Mouse (Mus musculus) cerebellum, adult 9-11 months (tissue): Measurements from ENCODE around the gene Oser1.

Source experiments
- DNase-seq: peaks from one replicate; pipeline ENCODE4 v3.0.0; 2022

Oser1 gene

DNA sequence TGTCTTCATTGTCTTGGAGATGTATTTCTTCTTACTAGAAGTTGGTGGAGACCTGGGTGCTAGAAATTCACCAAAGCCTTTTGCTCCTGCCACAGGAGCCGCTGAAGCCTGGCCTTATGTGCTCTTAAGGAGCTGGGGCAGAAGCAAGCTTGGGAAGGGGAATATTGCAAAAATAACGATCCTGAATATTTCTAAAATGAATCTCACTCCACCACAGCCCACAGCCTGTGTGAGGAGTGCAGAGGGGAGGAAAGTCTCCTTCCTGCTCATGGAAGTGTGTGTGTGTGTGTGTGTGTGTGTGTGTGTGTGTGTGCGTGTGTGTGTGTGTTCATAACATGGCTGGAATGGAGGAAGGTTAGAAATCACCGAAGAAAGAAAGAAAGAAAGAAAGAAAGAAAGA lies 25.7 kb downstream of the Oser1 start:
- DNase-seq = no peak

DNA sequence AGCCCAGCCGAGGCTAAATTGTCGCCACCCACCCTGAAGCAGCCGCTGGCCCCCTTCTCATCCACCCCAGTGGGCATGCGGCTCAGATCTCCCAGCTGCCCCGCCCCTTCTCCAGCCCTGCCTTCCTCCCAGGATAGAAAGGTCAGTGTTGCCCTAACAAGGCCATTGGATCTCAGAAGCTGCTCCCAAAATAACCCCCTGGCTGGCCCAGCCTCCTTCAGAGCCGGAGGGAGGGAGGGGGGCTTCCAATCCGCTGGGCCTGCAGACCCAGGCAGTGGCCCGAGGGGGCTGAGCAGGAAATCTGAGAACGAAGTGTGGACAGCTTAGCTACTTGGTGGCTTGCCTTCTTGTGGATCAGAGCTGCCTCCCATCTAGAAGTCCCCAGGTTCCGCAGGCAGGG lies 26.6 kb downstream of the Oser1 start, which contains the start of gene Jph2:
Jph2 (minus strand) TSS at position 89 of the 400 bp plus-strand sequence.
- no peak for DNase-seq

DNA sequence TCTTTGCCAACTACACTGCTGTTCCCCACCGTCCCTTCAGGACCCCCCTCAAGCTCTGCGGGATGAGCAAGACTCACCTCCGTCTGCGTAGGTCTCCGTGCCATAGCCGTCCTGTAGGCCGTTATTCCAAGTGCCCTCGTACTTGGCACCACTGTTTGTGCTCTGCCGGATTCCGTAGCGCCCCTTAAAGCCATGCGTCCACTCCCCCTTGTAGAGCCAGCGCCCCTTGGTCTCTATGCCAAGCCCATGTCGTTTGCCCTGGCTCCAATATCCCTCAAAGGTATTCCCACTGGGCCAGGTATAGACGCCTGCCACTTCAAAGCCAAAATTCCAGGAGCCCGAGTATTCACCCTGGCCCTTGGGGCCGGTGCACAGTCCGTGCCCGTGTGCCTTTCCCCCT lies 27.4 kb downstream of the Oser1 start:
- no peak for DNase-seq

DNA sequence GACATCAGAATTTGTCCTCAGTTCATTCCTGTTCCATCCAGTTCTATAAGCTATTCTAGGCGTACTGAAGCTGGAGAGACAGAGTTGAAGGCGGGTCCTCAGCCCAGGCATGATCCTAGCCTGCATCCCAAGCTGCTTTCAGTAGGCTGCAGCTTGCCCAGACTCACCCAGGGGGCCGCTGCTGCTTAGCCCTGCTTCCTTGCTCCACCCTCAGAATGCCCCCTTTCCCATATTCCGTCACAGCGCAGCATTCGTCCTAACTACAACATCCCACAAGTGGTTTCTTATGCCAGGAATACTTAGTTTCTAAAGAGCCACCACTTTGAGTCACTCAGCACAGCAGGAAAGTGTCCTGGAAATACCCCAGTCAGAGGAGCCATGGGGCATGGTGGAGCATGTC lies 29.5 kb downstream of the Oser1 start:
- DNase-seq = no peak

DNA sequence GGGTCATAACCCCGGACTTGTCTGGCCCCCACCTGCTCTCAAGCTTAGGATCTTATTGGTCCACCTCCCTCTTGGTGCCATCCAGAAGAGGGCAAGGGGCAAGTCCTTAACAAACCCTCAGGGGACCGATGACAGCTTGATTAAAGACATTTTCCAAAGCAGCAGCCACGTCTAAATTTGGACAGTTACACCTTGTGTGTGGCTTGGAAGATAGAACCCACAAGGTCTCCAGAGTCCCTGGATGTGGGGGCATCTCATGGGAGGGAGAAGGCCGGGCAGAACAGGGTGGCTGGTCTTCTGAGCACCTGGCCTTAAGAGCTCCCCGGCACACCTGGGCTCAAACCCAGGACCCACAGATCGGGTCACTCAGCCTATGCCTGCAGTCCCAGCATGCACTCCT lies 30.5 kb downstream of the Oser1 start:
- DNase-seq = no peak

DNA sequence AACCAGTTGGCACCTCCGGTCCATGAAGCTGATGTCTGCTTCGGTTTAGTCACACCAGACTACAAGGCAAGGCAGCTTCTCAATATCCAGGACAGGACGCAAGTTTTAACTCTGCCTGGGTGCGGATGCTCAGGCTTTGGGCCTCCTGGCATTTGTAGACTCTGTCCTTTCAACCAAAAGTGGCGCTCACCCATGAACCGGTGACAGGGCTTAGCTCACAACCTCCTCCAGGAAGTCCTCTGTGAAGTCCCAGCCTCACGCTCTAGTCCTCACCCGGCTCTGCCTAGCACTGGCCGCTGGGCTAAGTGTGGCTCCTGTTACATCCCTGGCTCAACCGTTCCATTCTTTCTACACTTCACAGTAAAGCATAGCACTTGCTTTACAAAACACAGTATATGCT lies 31.3 kb downstream of the Oser1 start:
- no peak for DNase-seq

DNA sequence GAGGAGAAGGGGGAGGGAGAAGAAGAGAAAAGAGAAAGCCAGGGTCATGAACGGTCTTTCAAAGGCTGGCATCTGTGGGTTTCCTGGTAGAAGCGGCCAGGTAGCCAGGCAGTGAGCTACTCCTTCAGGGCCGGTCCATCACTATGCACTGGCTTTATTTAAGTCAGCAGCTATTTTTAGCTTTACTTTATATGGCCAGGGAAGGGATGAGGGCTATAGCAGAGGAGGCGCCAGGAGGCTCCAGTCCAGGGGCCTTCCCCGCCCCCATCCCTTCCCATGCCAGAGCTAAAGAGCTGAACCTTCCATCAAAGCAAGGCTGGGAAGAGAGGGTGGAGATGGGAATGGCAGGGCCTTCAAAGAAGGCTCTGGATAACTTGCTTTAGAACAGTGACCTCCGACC lies 32.1 kb downstream of the Oser1 start:
- DNase-seq = no peak

DNA sequence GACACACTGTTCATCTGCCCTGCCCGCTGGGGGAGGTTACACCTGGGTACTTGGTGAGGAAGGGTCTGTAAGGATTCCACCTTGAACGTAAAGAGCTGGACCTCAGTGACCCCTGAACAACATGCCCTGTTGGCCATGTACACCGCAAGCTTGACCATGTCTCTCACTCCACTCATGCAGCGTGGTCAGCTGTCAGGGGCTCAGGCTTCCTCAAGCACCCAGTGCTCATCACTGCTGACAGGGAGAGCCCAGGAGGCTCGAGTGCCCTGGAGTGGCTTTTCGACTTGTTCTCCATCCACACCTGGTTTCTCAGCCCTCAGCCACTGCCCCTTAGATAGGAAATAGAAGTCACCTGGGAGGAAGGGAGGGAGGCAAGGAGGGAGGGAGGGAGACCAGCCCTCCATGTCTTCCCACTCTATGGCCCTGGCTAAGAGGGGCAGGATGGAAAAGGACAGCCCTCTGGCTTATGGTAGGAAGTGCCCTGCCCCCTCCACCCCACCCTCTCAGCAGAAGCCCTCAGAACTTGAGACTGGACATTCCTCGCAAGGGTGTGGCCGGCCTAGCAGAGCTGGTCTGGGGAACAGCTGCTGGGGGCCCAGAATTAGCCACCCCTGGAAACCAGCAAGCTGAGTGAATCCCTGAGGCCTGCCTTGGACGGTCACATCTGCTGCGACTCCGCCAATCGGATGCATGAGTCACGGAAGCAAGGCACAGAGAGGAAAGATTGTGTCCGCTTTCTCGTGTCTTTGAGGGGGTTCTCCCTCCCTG lies 37.9 kb downstream of the Oser1 start:
- DNase-seq = no peak

DNA sequence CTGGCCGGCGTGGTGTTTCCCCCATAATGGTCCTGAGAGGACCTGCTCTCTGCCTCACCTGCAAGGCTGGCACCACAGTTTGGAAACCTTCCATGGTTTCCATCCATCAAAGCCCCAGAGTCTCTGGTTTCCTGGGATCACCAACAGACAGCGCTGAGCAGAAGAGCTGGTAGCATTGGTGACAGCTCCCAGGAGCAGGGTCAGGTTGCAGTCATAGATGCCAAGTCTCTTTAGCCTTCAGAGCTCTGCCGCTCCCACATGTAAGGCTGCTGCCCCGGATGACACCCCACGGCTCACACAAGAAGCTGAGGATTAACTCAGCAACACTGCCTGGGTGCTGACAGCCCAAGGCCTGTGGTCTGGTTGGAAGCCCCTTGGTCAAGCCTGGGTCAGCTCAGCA lies 39.4 kb downstream of the Oser1 start:
- DNase-seq = no peak

DNA sequence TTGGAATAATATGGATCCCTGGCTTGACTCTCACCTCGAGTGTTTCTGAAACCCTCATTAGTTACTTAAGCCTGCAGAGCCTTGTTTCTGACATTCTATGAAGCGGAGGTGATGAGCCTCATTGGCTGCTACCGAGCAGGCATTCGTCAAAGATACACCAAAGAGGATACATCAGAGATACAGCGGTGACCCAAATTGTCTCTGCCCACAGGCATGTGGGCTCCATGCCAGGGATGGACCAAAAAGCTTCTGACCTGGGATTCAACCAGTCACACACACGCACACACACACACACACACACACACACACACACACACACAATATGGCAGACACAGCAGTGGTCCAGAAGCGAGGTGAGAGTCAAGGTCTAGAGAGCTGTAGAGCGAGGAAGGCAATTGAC lies 43.3 kb downstream of the Oser1 start:
- DNase-seq = no peak

DNA sequence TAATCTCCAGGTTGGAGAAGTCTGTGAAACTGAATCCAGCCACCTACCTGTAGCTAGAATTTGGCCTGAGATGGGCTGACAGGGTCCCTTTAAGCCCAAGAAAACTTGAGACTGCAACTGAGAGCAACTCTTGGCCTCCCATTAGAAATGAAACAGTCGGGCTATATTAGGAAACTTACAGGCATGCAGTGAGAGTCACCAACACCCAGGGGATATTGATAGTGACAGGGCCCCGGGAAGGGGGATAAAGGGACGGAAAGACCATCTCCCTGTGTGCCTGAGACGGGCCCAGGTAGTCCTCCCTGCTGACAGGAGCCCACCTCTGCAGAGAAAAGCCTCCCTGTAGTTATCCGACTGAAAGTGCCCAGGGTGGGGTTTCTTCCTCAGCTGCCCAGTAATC lies 45.1 kb downstream of the Oser1 start:
- DNase-seq = no peak

DNA sequence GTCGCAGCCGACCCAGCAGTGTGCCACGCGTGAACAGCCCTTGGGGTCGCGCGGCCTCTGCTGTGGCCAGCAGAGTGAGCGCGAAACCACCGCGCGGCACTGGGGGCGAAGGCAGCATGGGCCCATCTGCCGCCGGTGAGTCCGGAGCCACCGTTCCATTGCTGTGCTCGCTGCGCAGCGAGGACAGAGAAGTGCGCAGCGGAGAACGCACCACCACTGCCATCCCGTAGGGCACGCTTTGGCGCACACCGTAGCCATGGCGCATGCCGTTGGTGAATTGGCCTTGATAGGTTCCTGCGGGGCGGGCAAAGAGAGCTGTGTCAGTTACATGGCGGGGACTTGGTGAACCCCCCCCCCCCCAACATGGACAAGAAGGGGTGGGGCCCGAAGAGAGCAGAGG lies 48.4 kb downstream of the Oser1 start:
- no peak for DNase-seq

DNA sequence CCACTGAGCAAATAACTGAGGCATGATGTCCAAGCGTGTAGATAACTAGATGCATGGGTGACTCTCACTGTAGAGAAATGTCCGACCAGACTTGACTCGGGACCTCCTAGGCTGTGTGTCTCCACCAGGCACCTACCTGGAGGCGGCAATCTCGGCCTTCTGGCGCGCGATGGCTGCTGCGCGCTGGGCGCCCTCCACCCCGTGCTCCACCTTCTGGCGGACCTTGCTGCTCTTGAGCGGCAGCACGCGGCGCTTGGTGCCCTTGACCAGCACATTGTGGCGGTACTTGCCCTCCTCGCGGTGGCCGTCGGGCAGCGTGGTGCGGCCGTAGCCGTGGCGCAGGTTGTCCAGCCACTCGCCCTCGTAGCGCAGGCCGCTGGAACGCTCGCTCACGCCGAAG lies 49.0 kb downstream of the Oser1 start:
- no peak for DNase-seq

DNA sequence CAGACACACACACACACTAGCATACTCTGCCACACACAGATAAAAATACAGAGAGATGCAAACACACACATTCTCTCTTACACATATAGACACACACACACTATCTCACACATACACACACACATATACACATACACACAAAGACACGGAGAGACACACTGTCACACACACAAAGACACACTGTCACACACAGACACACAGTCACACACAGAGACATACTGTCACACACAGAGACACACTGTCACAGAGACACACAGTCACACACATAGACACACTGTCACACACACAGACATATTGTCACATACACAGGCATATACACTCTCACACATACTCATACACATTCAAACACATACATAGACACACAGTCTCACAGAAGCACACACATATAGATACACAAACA lies 51.9 kb downstream of the Oser1 start:
- no peak for DNase-seq

DNA sequence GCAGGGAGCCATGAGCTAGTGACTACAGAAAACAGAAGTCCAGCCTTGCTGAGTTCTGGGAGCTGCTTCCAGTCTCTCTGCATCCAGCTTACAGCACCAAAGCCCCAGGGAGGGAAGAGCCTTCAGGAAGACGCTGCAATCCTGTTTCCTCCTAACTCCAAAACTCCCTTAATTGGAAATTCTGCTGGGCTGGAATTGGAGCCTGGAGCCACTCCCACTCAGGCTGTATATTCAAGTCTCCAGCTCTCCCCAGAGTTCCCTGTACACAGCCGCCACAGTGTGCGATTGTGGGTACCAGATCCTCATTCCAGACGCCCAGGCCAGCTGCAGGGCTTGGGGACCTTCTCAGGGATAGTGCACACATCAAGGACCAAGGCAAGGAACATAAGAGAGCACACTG lies 54.3 kb downstream of the Oser1 start:
- no peak for DNase-seq

DNA sequence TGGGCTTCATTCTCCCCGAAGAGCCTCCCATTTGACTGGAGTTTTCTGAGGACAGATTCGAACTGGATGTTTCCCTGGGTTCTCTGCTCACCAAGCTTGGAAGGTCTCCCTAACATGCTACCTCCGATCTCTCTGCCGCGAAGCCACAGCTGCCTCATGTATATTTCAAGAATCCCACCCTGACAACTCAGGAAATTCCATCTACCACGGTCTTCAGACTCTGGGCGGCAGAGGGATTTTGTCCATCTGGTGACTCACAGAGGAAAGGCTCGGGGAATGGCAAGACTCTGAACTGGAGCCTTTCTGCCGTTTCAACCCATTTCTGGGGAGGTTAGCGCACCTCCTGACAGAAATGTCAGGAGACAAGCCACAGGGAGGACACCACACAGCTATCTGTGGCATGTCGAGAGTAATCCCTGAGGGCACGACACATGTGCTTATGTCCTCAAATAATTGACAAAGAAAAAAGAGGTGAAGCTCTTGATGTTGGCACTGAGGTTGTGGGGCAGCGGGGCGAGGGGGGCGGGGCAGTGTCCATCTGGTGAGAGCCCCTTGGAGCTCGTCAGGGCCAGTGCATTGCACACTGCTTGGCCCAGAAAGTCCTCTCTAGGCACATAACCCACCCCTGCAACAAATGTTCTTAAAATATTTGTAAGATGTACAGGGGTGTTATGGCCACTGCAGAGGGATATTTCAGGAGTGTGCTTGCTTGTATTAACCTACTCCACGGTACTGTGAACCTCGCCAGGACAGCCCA lies 59.5 kb downstream of the Oser1 start:
- DNase-seq = no peak

DNA sequence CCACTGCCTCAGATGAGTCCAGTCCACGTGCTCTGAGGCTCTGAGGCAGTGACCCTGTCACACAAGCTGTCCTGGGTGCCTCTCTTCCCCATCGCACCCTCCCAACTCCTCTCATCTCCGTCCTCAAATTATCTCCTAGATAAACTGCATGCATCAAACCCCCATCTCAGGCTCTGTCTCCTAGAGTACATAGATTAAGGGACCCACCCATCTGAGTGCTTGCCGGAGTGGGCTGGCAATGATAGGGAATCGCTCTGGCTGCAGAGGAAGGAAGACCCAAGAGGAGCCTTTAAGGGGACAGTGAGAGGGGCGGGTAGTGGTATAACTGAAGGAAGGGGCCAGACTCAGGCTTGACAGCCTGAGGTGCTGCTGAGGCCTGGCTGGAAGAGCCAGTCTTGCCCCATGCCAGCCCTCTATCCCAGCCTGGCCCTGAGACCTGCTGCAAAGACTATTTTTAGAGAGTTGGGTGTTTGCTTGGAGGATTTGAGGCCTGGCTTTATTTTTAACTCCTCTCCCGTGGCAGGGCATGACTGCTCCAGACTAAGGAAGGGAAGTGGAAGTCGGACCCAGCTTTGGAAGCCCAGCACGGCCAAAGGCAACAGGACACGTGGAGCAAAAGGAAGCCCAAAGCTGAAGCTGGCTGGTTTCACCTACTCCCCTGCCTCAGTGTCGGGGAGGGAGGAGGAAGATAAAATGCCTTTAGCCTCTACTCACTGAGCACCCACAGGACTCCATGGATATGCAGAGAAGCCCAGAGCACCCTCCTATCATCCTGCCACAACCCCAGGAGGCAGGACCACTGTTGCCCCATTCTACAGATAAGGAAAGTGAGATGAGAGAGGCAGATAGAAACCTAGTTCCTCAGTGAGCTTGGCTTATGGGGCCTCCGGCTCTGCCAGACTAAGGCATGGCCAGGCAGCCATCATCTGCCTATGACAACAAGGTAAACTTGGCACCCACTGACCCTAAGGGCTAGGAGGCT lies 61.3 kb downstream of the Oser1 start:
- no peak for DNase-seq

DNA sequence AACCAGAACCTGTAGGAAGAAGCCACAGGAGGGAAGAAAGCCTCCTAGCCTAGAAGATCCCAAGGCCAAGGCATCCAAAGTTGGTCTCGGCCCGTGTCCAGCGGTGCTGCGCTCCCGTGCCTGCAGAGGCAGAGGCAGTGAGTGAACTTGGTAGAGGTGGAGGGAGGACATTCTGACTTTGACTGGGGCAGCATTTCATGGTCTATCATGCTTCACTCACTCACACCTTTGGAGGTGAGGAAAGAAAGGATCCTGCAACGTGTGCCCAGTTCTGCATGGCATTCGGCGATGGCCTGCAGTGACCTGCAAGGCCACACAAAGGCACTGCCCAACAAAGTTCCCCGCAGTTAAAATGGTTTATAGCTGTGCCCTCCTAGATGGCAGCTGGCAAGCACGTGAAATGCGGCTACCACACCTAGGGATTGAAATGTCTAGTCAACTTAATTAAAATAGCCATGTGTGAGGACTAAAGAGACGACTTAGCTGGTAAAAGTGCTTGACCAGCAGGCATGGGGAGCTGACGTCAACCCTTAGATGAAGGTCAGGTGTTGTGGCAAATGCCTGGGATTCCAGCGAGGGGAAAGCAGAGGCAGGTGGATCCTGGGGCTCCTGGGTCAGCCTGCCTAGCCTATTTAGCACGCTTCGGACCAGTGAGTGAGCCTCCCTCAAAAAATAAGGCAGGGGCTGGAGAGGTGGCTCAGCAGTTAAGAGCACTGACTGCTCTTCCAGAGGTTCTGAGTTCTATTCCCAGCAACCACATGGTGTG lies 63.5 kb downstream of the Oser1 start:
- DNase-seq = no peak

DNA sequence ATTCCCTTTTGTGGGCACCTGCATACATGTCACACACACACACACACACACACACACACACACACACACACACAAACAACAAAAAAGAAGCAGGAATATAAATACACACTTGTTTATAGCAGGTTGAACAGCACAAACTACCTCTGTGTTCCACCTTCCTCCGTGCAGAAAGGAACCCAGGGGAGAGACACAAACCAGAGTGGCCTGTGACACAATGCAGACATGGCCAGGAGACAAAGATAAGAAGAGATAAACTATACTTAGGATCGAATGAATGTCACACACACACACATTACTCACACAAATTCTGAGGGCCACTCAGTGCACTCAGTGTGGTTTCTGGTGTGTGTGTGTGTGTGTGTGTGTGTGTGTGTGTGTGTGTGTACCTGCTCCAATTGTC lies 65.2 kb downstream of the Oser1 start:
- DNase-seq = no peak

DNA sequence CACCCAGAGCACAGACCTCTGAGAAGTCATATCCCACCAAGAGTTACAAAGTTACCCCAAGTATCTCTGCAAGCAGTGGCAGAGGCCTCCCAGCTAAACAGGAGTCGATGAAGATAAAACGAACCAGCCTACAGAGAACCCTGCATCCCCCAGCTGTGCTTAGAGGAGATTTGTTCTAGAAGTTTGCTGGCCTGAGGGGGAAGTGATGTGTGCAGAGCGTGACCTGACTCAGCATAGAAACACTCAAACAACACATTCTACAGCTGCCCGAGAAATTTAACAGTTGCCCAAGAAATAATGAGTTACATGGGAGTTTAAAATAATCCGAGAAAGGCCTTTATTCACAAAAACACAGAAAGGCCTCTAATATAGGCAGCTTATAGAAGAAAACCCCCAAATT lies 65.8 kb downstream of the Oser1 start:
- DNase-seq = no peak

DNA sequence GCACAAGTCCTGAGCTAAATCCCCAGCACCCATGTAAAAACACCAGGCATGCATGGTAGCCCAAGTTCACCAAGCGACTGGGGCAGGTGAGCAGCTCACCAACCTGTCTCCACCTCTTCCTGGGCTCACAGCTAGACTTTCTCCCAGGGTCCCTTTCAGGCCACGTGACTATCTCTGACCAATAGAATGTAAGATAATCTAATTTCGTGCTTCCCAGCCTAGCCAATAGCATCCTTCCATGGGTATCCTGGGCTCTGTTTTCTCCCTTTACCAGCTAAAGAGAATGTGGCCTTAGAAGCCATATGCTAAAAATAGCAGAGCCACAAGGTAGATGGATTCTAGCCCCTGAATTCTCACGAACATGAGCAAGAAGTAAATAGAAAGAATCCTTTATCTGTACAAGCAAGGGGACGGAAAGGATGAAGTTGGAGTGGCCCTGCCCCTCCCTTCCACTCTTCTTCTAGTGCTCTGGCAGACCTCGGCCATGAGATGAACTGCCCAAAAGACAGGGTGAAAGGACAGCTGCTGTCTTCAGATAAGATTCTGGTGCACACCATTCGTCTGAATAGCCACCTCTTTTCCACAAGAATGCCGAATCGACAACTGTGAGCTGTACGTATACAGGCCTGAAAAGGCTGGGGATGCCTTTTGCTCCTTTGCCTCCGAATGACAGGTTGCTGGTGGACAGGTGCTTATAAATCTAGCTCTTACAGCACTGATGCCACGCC lies 68.2 kb downstream of the Oser1 start:
- no peak for DNase-seq
